Mouse (Mus musculus): Measurements from ENCODE around the gene Gpr160.

Gpr160 gene

DNA sequence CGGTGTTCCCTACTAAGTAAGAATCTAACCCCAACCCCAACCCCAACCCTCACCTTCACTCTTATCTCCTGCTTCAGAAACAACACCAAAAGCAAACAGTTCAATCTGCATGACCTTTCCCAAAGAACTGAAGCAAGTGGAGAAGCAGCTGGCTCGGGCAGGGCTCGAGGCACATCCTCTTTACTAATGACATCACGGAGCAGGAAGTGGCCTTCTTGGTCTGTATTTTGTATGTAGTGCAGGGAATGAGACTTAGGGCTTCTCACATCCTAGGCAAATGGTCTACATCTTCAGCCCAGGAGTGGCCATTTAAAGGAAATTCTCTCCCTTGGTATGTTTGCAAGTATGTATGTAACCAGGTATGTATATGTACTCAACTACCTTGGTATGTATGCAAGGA, 61.4 kb downstream of the Gpr160 start:
- DNase-seq, result no peak

DNA sequence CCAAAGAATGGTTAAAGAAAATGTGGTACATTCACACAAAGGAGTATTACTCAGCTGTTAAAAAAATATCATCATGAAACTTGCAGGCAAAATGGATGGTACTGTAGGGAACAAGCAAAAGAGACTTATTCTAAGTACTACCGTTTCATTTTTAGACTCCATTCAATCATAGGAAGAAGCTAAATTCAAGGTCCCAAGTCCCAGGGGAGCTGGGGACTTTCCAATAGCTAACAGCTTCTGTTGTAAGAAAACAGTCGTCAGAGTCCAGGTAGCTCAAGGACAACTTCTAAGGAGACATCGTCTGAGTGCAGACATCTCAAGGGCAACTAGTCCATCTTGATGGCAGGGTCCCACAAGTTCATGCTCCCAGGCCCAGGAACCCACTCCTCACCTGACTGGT, 71.9 kb downstream of the Gpr160 start:
- DNase-seq, result no peak

DNA sequence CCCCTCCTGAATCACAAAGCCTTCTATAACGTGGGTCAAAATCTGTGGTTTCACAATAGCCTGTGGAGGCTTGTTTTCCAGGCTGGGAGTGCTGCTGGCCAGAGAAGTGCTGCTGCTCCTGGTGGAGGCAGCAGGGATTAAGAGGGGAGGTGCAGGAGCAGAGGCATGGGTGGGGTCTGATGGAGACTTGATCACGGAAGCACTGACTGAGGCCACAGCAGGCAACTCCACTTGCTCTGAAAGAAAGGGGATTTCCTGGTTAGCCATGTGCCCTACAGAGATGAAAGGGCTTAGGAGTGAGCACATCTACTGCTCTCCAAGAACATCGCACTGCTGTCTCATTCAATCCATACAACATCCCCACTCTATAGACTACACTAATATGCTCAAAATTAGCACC, 74.1 kb downstream of the Gpr160 start:
- DNase-seq, result no peak

DNA sequence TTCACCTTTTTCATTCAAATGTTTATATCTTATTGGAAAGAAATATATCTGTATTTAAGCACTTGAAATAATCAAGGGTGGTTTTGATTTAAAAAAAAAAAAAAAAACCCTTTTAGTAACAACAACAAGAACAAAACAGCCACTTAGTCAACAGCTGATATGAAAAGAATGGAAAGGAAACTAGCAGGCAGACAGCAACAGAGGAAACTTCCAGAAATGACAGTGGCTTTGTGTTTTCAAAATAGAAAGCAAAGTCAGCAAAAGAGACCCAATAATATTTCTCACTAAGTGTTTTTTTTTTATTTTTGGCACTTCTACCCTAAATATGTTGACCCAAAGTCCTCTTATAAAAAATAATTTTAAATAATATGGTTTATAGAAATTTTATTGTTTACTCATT, 78.6 kb downstream of the Gpr160 start:
- DNase-seq, result no peak
